Mouse (Mus musculus) liver, embryonic 16.5 days (tissue): ENCODE measurements around the gene Fmo6. TPM values are rescaled to one million over a fixed set of nuclear protein-coding genes. Genes with fewer than 3 reads are reported as not detected.

Experiments
- ATAC-seq: fragments of 200-750 bp; cut with Nextera tagmentation; 2 replicates; pipeline ENCODE4 v1.8.0; 2017; ENCODE audit warnings: low read depth, mild to moderate bottlenecking, moderate number of reproducible peaks, moderate library complexity
- H3K27ac ChIP-seq: fragments of 300-500 bp; sonication (generic); 2 replicates; pipeline ENCODE4 v1.5.1; 2014; ENCODE audit warnings: mild to moderate bottlenecking, low read length
- H3K27me3 ChIP-seq: fragments of 300-500 bp; sonication (generic); 2 replicates; pipeline ENCODE4 v1.6.1; 2014; ENCODE audit warnings: low read depth, low read length, mixed read lengths; ENCODE audit not compliant: control insufficient read depth, insufficient read depth
- H3K36me3 ChIP-seq: fragments of 300-500 bp; sonication (generic); 2 replicates; pipeline ENCODE4 v1.6.1; 2014; ENCODE audit warnings: mild to moderate bottlenecking; ENCODE audit not compliant: control insufficient read depth, insufficient read depth
- H3K4me1 ChIP-seq: fragments of 300-500 bp; sonication (generic); 2 replicates; pipeline ENCODE4 v1.6.1; 2014; ENCODE audit warnings: low read depth, low read length, mixed read lengths; ENCODE audit not compliant: control insufficient read depth
- H3K4me2 ChIP-seq: fragments of 300-500 bp; sonication (generic); 2 replicates; pipeline ENCODE4 v1.6.1; 2014; ENCODE audit warnings: low read depth, low read length, mixed read lengths
- H3K4me3 ChIP-seq: fragments of 300-500 bp; sonication (generic); 2 replicates; pipeline ENCODE4 v1.5.1; 2014; ENCODE audit warnings: low read depth, mild to moderate bottlenecking, low read length
- H3K9ac ChIP-seq: fragments of 300-500 bp; sonication (generic); 2 replicates; pipeline ENCODE4 v1.6.1; 2014; ENCODE audit warnings: low read depth, low read length
- H3K9me3 ChIP-seq: fragments of 300-500 bp; sonication (generic); replicated peaks from 2 replicates; pipeline ENCODE4 v1.6.1; 2016; ENCODE audit warnings: low read length; ENCODE audit not compliant: control insufficient read depth
- WGBS: fragments of 180-500 bp; shearing (Covaris S2); extraction: QIAGEN DNeasy Blood & Tissue Kit; methylation state at CpG from one replicate; pipeline ENCODE4 v1.1.7; 2014; ENCODE audit not compliant: insufficient replicate concordance; 5-methylcytosine and 5-hydroxymethylcytosine counted together
- polyA plus RNA-seq: library from polyadenylated mRNA; unstranded; fragments of >200 nt; fragmentation: Nextera tagmentation; extraction: Ambion mirVana; gene quantifications from 2 replicates; pipeline ENCODE4 v1.2.1, GENCODE M21; 2015

The Fmo6 gene
- polyA plus RNA-seq = not detected in 2 replicates

- Histone ChIP-seq H3K4me1 (no peaks in the 10 kb centered on the region), H3K4me2 (no peak within 1 kb of the TSS), H3K4me3 (no peak within 1 kb of the TSS), H3K27ac (no peak within 1 kb of the TSS), H3K36me3 (no peaks in the 10 kb centered on the region), H3K27me3 (no peaks in the 10 kb centered on the region), H3K9me3 (no peaks in the 10 kb centered on the region), H3K9ac (no peak within 1 kb of the TSS)
- ATAC-seq = no peak
- WGBS = 57% methylated on average over 6 of the region's 6 CpGs
Measured at GRCm38 (mm10) chr1:162937415-162937814, at the start of gene Fmo6. Fmo6 (minus strand) TSS chr1:162937515.

GRCm38 (mm10) chr1:162986777-162987176 is 49.5 kb upstream of the Fmo6 start:
- no peak overlapping the region for H3K4me2 ChIP-seq
- no peaks in the 10 kb centered on the region for H3K4me1 ChIP-seq
- no peaks in the 10 kb centered on the region for H3K9me3 ChIP-seq
- no peaks in the 10 kb centered on the region for H3K27me3 ChIP-seq
- no peak for ATAC-seq
- 62% methylated on average over 1 of the region's 1 CpGs for WGBS
- H3K9ac ChIP-seq = no peak overlapping the region
- H3K36me3 ChIP-seq = no peaks in the 10 kb centered on the region
- H3K27ac ChIP-seq = no peak overlapping the region
- no peak overlapping the region for H3K4me3 ChIP-seq

GRCm38 (mm10) chr1:162986121-162986748 is 48.9 kb upstream of the Fmo6 start:
- H3K27ac ChIP-seq = no peak overlapping the region
- no peaks in the 10 kb centered on the region for H3K9me3 ChIP-seq
- 63% methylated on average over 2 of the region's 2 CpGs for WGBS
- H3K9ac ChIP-seq = no peak overlapping the region
- no peak overlapping the region for H3K4me3 ChIP-seq
- no peaks in the 10 kb centered on the region for H3K27me3 ChIP-seq
- no peaks in the 10 kb centered on the region for H3K36me3 ChIP-seq
- no peak overlapping the region for H3K4me2 ChIP-seq
- H3K4me1 ChIP-seq = no peaks in the 10 kb centered on the region
- ATAC-seq = no peak

GRCm38 (mm10) chr1:162984428-162984827 is 47.1 kb upstream of the Fmo6 start, which contains the start of gene Fmo3:
Fmo3 (minus strand) TSS chr1:162984528.
- 33% methylated on average over 1 of the region's 1 CpGs for WGBS

GRCm38 (mm10) chr1:162963556-162963955 is 26.2 kb upstream of the Fmo6 start:
- Histone ChIP-seq H3K4me3 (no peak overlapping the region), H3K4me1 (no peaks in the 10 kb centered on the region), H3K4me2 (no peak overlapping the region), H3K36me3 (no peaks in the 10 kb centered on the region), H3K9ac (no peak overlapping the region), H3K27ac (no peak overlapping the region), H3K9me3 (no peaks in the 10 kb centered on the region), H3K27me3 (no peaks in the 10 kb centered on the region)
- 32% methylated on average over 2 of the region's 2 CpGs for WGBS
- ATAC-seq = no peak

More at GRCm38 (mm10) chr1:162984428-162984827, 47.1 kb upstream of the Fmo6 start, which contains the start of gene Fmo3:
- Histone ChIP-seq H3K4me3 (no peak within 1 kb of the TSS), H3K4me1 (no peaks in the 10 kb centered on the region), H3K36me3 (no peaks in the 10 kb centered on the region), H3K27ac (no peak within 1 kb of the TSS), H3K9ac (no peak within 1 kb of the TSS), H3K9me3 (no peaks in the 10 kb centered on the region), H3K4me2 (no peak within 1 kb of the TSS), H3K27me3 (no peaks in the 10 kb centered on the region)
- no peak for ATAC-seq

GRCm38 (mm10) chr1:162957422-162957821 is 20.1 kb upstream of the Fmo6 start:
- no peak overlapping the region for H3K27ac ChIP-seq
- no peaks in the 10 kb centered on the region for H3K9me3 ChIP-seq
- H3K27me3 ChIP-seq = no peaks in the 10 kb centered on the region
- WGBS = 65% methylated on average over 1 of the region's 1 CpGs
- H3K4me1 ChIP-seq = no peaks in the 10 kb centered on the region
- H3K4me2 ChIP-seq = no peak overlapping the region
- no peaks in the 10 kb centered on the region for H3K36me3 ChIP-seq
- H3K4me3 ChIP-seq = no peak overlapping the region
- no peak overlapping the region for H3K9ac ChIP-seq
- ATAC-seq = no peak

GRCm38 (mm10) chr1:162953079-162953478 is 15.8 kb upstream of the Fmo6 start:
- WGBS = 27% methylated on average over 2 of the region's 2 CpGs
- no peak for ATAC-seq
- no peak overlapping the region for H3K27ac ChIP-seq
- H3K9ac ChIP-seq = no peak overlapping the region
- H3K27me3 ChIP-seq = no peaks in the 10 kb centered on the region
- H3K36me3 ChIP-seq = no peaks in the 10 kb centered on the region
- H3K9me3 ChIP-seq = no peaks in the 10 kb centered on the region
- no peak overlapping the region for H3K4me2 ChIP-seq
- no peak overlapping the region for H3K4me3 ChIP-seq
- no peaks in the 10 kb centered on the region for H3K4me1 ChIP-seq

- Histone ChIP-seq H3K4me2 (no peak overlapping the region), H3K9me3 (no peaks in the 10 kb centered on the region), H3K9ac (no peak overlapping the region), H3K36me3 (no peaks in the 10 kb centered on the region), H3K4me3 (no peak overlapping the region), H3K4me1 (no peaks in the 10 kb centered on the region), H3K27me3 (no peaks in the 10 kb centered on the region), H3K27ac (no peak overlapping the region)
- WGBS = 68% methylated on average over 1 of the region's 1 CpGs
- no peak for ATAC-seq
Measured at GRCm38 (mm10) chr1:162949763-162950162, 12.4 kb upstream of the Fmo6 start.

- H3K36me3 ChIP-seq = no peaks in the 10 kb centered on the region
- no peak overlapping the region for H3K9ac ChIP-seq
- H3K27ac ChIP-seq = no peak overlapping the region
- no peak for ATAC-seq
- no peak overlapping the region for H3K4me2 ChIP-seq
- no peak overlapping the region for H3K4me3 ChIP-seq
- no peaks in the 10 kb centered on the region for H3K4me1 ChIP-seq
- WGBS = 71% methylated on average over 6 of the region's 6 CpGs
- no peaks in the 10 kb centered on the region for H3K9me3 ChIP-seq
- no peaks in the 10 kb centered on the region for H3K27me3 ChIP-seq
Measured at GRCm38 (mm10) chr1:162947934-162948333, 10.6 kb upstream of the Fmo6 start.
